Mouse (Mus musculus) forebrain, embryonic 16.5 days (tissue): Measurements from ENCODE around the gene BC005537. TPM values are rescaled to one million over a fixed set of nuclear protein-coding genes. Genes with fewer than 3 reads are reported as not detected.
A peak's percentile ranks its signal among the peaks of the same experiment; 100 is the strongest.
"Not testable (repeated sequence)": the region's sequence is repeated elsewhere in the genome, so short reads cannot be mapped to it uniquely, and the experiment has no call there.

Experiments
- ATAC-seq: fragments of 200-750 bp; cut with Nextera tagmentation; 2 replicates; pipeline ENCODE4 v1.8.0; 2017; ENCODE audit warnings: mild to moderate bottlenecking, moderate library complexity
- H3K27ac ChIP-seq: fragments of 300-500 bp; sonication (generic); 2 replicates; pipeline ENCODE4 v1.5.1; 2014; ENCODE audit warnings: low read length, control low read depth
- H3K27me3 ChIP-seq: fragments of 300-500 bp; sonication (generic); replicated peaks from 2 replicates; pipeline ENCODE4 v1.6.1; 2014; ENCODE audit warnings: low read length; ENCODE audit not compliant: control insufficient read depth, insufficient read depth
- H3K36me3 ChIP-seq: fragments of 300-500 bp; sonication (generic); 2 replicates; pipeline ENCODE4 v1.6.1; 2014; ENCODE audit not compliant: control insufficient read depth, insufficient read depth
- H3K4me1 ChIP-seq: fragments of 300-500 bp; sonication (generic); replicated peaks from 2 replicates; pipeline ENCODE4 v1.6.1; 2014; ENCODE audit warnings: low read length; ENCODE audit not compliant: control insufficient read depth, insufficient read depth
- H3K4me2 ChIP-seq: fragments of 300-500 bp; sonication (generic); 2 replicates; pipeline ENCODE4 v1.6.1; 2014; ENCODE audit warnings: mild to moderate bottlenecking, low read length, control low read depth
- H3K4me3 ChIP-seq: fragments of 300-500 bp; sonication (generic); replicated peaks from 2 replicates; pipeline ENCODE4 v1.5.1; 2014; ENCODE audit warnings: mild to moderate bottlenecking, low read length, control low read depth
- H3K9ac ChIP-seq: fragments of 300-500 bp; sonication (generic); replicated peaks from 2 replicates; pipeline ENCODE4 v1.6.1; 2014; ENCODE audit warnings: low read depth, low read length, control low read depth
- H3K9me3 ChIP-seq: fragments of 300-500 bp; sonication (generic); 2 replicates; pipeline ENCODE4 v1.6.1; 2016; ENCODE audit warnings: low read length; ENCODE audit not compliant: control insufficient read depth
- WGBS: fragments of 180-500 bp; shearing (Covaris S2); extraction: QIAGEN DNeasy Blood & Tissue Kit; methylation state at CpG from one replicate; pipeline ENCODE4 v1.1.7; 2014; 5-methylcytosine and 5-hydroxymethylcytosine counted together
- polyA plus RNA-seq: library from polyadenylated mRNA; unstranded; fragments of >200 nt; fragmentation: Nextera tagmentation; extraction: Ambion mirVana; gene quantifications from 2 replicates; pipeline ENCODE4 v1.2.1, GENCODE M21; 2015

BC005537 gene
- polyA plus RNA-seq, 1 experiment from 2014 or later = 26.8 TPM

- H3K4me3 ChIP-seq = peak within 1 kb of the TSS; percentile 65
- ATAC-seq = peak; percentile 98
- peak within 1 kb of the TSS; percentile 91 for H3K27ac ChIP-seq
- peaks cover 22% of the 10 kb centered on the region for H3K4me1 ChIP-seq
- no peaks in the 10 kb centered on the region for H3K36me3 ChIP-seq
- H3K4me2 ChIP-seq = peak within 1 kb of the TSS; percentile 82
- H3K27me3 ChIP-seq = no peaks in the 10 kb centered on the region
- under 1% methylated on average over 85 of the region's 90 CpGs for WGBS
- no peaks in the 10 kb centered on the region for H3K9me3 ChIP-seq
- H3K9ac ChIP-seq = peak within 1 kb of the TSS; percentile 92
These were observed 30.1 kb downstream of the BC005537 start, which contains the start of the genes Acot13 and Tdp2 for GRCm38 (mm10) chr13:24831353-24832130. Acot13 (minus strand) TSS chr13:24831540. Tdp2 (plus strand) TSS chr13:24831679.

- Histone ChIP-seq H3K4me3 (peak overlapping the region; percentile 65), H3K27ac (peak overlapping the region; percentile 91), H3K27me3 (no peaks in the 10 kb centered on the region), H3K4me1 (peaks cover 22% of the 10 kb centered on the region), H3K36me3 (no peaks in the 10 kb centered on the region), H3K4me2 (peak overlapping the region; percentile 72), H3K9me3 (no peaks in the 10 kb centered on the region), H3K9ac (peak overlapping the region; percentile 92)
- ATAC-seq = no peak; the same call in 1 of the 2 replicates
- WGBS = 4% methylated on average over 21 of the region's 21 CpGs
These were observed 30.8 kb downstream of the BC005537 start for GRCm38 (mm10) chr13:24832131-24832810.

GRCm38 (mm10) chr13:24832811-24833155 lies 31.3 kb downstream of the BC005537 start:
- no peak for ATAC-seq
- Histone ChIP-seq H3K27ac (no peak overlapping the region), H3K27me3 (no peaks in the 10 kb centered on the region), H3K4me1 (peaks cover 22% of the 10 kb centered on the region), H3K9ac (peak overlapping the region; percentile 92), H3K9me3 (no peaks in the 10 kb centered on the region), H3K4me3 (peak overlapping the region; percentile 65), H3K4me2 (peak overlapping the region; percentile 72), H3K36me3 (no peaks in the 10 kb centered on the region)
- WGBS = 42% methylated on average over 2 of the region's 2 CpGs

- not testable (repeated sequence) for ATAC-seq, H3K36me3 ChIP-seq, H3K27ac ChIP-seq, H3K27me3 ChIP-seq, H3K9me3 ChIP-seq, H3K4me3 ChIP-seq, H3K4me2 ChIP-seq, H3K9ac ChIP-seq
- WGBS = 87% methylated on average over 8 of the region's 8 CpGs
- peaks cover 11% of the 10 kb centered on the region for H3K4me1 ChIP-seq
These were observed 36.3 kb downstream of the BC005537 start for GRCm38 (mm10) chr13:24837765-24838164.

GRCm38 (mm10) chr13:24839831-24840230 lies 38.4 kb downstream of the BC005537 start:
- H3K36me3 ChIP-seq = no peaks in the 10 kb centered on the region; the same call in 1 of the 2 replicates
- no peak overlapping the region for H3K9ac ChIP-seq
- H3K4me3 ChIP-seq = no peak overlapping the region
- WGBS = 81% methylated on average over 3 of the region's 3 CpGs
- no peaks in the 10 kb centered on the region for H3K9me3 ChIP-seq
- no peak for ATAC-seq
- peaks cover 3% of the 10 kb centered on the region for H3K4me1 ChIP-seq
- H3K27ac ChIP-seq = no peak overlapping the region
- H3K4me2 ChIP-seq = no peak overlapping the region
- no peaks in the 10 kb centered on the region for H3K27me3 ChIP-seq

GRCm38 (mm10) chr13:24841702-24842101 lies 40.2 kb downstream of the BC005537 start:
- no peak for ATAC-seq
- H3K9ac ChIP-seq = no peak overlapping the region
- no peak overlapping the region for H3K4me3 ChIP-seq
- H3K27ac ChIP-seq = no peak overlapping the region
- H3K27me3 ChIP-seq = no peaks in the 10 kb centered on the region
- no peaks in the 10 kb centered on the region for H3K9me3 ChIP-seq
- H3K4me2 ChIP-seq = no peak overlapping the region
- WGBS = 94% methylated on average over 3 of the region's 3 CpGs
- H3K4me1 ChIP-seq = peaks cover 5% of the 10 kb centered on the region
- H3K36me3 ChIP-seq = no peaks in the 10 kb centered on the region; the same call in 1 of the 2 replicates

GRCm38 (mm10) chr13:24844983-24845955 lies 43.8 kb downstream of the BC005537 start, which contains the start of gene D130043K22Rik:
D130043K22Rik (plus strand) TSS chr13:24845135.
- peak within 1 kb of the TSS; percentile 56 for H3K4me3 ChIP-seq
- no peak within 1 kb of the TSS for H3K27ac ChIP-seq
- 7% methylated on average over 40 of the region's 40 CpGs for WGBS
- peak; percentile 97 for ATAC-seq
- H3K9me3 ChIP-seq = no peaks in the 10 kb centered on the region
- H3K9ac ChIP-seq = peak within 1 kb of the TSS; percentile 70
- no peaks in the 10 kb centered on the region; the same call in 1 of the 2 replicates for H3K36me3 ChIP-seq
- no peaks in the 10 kb centered on the region for H3K27me3 ChIP-seq
- peaks cover 5% of the 10 kb centered on the region for H3K4me1 ChIP-seq
- peak within 1 kb of the TSS; percentile 71 for H3K4me2 ChIP-seq

- no peak overlapping the region for H3K4me2 ChIP-seq
- peaks cover 5% of the 10 kb centered on the region for H3K4me1 ChIP-seq
- WGBS = 82% methylated on average over 4 of the region's 4 CpGs
- no peak overlapping the region for H3K9ac ChIP-seq
- H3K27me3 ChIP-seq = no peaks in the 10 kb centered on the region
- ATAC-seq = no peak
- no peak overlapping the region for H3K4me3 ChIP-seq
- no peaks in the 10 kb centered on the region for H3K36me3 ChIP-seq
- H3K27ac ChIP-seq = no peak overlapping the region
- no peaks in the 10 kb centered on the region for H3K9me3 ChIP-seq
These were observed 47.9 kb downstream of the BC005537 start for GRCm38 (mm10) chr13:24849318-24849717.
